Mouse (Mus musculus) intestine, postnatal 0 days (tissue): ENCODE results near the gene Tmem160. TPM values are rescaled to one million over a fixed set of nuclear protein-coding genes. Genes with fewer than 3 reads are reported as not detected.

ENCODE experiments used
- ATAC-seq: fragments of 200-750 bp; cut with Nextera tagmentation; 2 replicates; pipeline ENCODE4 v1.8.0; 2017; ENCODE audit warnings: mild to moderate bottlenecking, moderate TSS enrichment, moderate library complexity
- H3K27ac ChIP-seq: fragments of 300-500 bp; sonication (generic); 2 replicates; pipeline ENCODE4 v1.5.1; 2014; ENCODE audit warnings: mild to moderate bottlenecking, low read depth, low read length, moderate library complexity
- H3K27me3 ChIP-seq: fragments of 300-500 bp; sonication (generic); replicated peaks from 2 replicates; pipeline ENCODE4 v1.6.1; 2014; ENCODE audit warnings: low read length, mixed read lengths; ENCODE audit not compliant: control insufficient read depth, insufficient read depth
- H3K36me3 ChIP-seq: fragments of 300-500 bp; sonication (generic); 2 replicates; pipeline ENCODE4 v1.6.1; 2014; ENCODE audit warnings: mild to moderate bottlenecking, moderate library complexity; ENCODE audit not compliant: control insufficient read depth, insufficient read depth
- H3K4me1 ChIP-seq: fragments of 300-500 bp; sonication (generic); replicated peaks from 2 replicates; pipeline ENCODE4 v1.6.1; 2014; ENCODE audit warnings: antibody characterized with exemption, low read length, mixed read lengths; ENCODE audit not compliant: control insufficient read depth, insufficient read depth
- H3K4me2 ChIP-seq: fragments of 300-500 bp; sonication (generic); replicated peaks from 2 replicates; pipeline ENCODE4 v1.6.1; 2014; ENCODE audit warnings: low read depth, mild to moderate bottlenecking, moderate library complexity
- H3K4me3 ChIP-seq: fragments of 300-500 bp; sonication (generic); 2 replicates; pipeline ENCODE4 v1.5.1; 2014; ENCODE audit warnings: low read depth, low read length
- H3K9ac ChIP-seq: fragments of 300-500 bp; sonication (generic); 2 replicates; pipeline ENCODE4 v1.6.1; 2014; ENCODE audit warnings: mild to moderate bottlenecking, low read depth, low read length
- H3K9me3 ChIP-seq: fragments of 300-500 bp; sonication (generic); 2 replicates; pipeline ENCODE4 v1.6.1; 2016; ENCODE audit warnings: mixed run types; ENCODE audit not compliant: control insufficient read depth
- CTCF ChIP-seq: sonication (generic); IDR thresholded peaks from 2 replicates; pipeline ENCODE4 v1.5.1; 2016; ENCODE audit warnings: low read depth, mild to moderate bottlenecking, control low read depth, antibody characterized with exemption, moderate library complexity
- WGBS: fragments of 180-500 bp; shearing (Covaris S2); extraction: QIAGEN DNeasy Blood & Tissue Kit; methylation state at CpG from one replicate; pipeline ENCODE4 v1.1.7; 2014; 5-methylcytosine and 5-hydroxymethylcytosine counted together
- polyA plus RNA-seq: library from polyadenylated mRNA; unstranded; fragments of >200 nt; fragmentation: Nextera tagmentation; extraction: Ambion mirVana; gene quantifications from 2 replicates; pipeline ENCODE4 v1.2.1, GENCODE M21; 2015

The Tmem160 gene
- polyA plus RNA-seq, 1 experiment from 2014 or later = 124 TPM

DNA sequence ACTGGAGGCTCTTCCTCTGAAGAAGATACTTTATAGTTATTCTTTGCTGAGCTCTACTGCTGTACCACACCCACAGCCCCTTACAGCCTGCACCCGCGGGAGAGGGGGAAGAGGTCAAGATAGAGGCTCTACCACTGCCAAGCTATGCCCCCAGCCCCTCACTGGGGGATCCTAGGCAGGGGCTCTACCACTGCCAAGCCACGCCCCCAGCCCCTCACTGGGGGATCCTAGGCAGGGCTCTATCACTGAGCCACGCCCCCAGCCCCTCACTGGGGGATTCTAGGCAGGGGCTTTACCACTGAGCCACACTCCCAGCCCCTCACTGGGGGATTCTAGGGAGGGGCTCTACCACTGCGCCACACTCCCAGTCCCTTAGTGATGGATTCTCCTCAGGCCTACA, 3.7 kb downstream of the Tmem160 start:
- 87% methylated on average over 5 of the region's 5 CpGs for WGBS

GRCm38 (mm10) chr7:16460566-16460965, 8.0 kb downstream of the Tmem160 start:
- Histone ChIP-seq H3K4me3 (no peak overlapping the region), H3K9me3 (no peaks in the 10 kb centered on the region), H3K36me3 (peaks cover under 1% of the 10 kb centered on the region; the same call in 1 of the 2 replicates), H3K27ac (no peak overlapping the region), H3K4me2 (no peak overlapping the region), H3K4me1 (no peaks in the 10 kb centered on the region), H3K27me3 (no peaks in the 10 kb centered on the region), H3K9ac (no peak overlapping the region)
- no peak for TF ChIP-seq CTCF
- no peak for ATAC-seq
- WGBS = 52% methylated on average over 13 of the region's 13 CpGs

More for the DNA sequence above, 3.7 kb downstream of the Tmem160 start:
- TF ChIP-seq CTCF = no peak
- Histone ChIP-seq H3K4me3 (no peak overlapping the region), H3K9ac (no peak overlapping the region), H3K36me3 (peaks cover 9% of the 10 kb centered on the region; the same call in 1 of the 2 replicates), H3K4me2 (no peak overlapping the region), H3K27me3 (no peaks in the 10 kb centered on the region), H3K4me1 (no peaks in the 10 kb centered on the region; the same call in 1 of the 2 replicates), H3K27ac (no peak overlapping the region), H3K9me3 (no peaks in the 10 kb centered on the region)
- ATAC-seq = no peak

GRCm38 (mm10) chr7:16461151-16461550, 8.6 kb downstream of the Tmem160 start:
- WGBS = 61% methylated on average over 6 of the region's 6 CpGs
- ATAC-seq = no peak
- Histone ChIP-seq H3K9ac (no peak overlapping the region), H3K4me2 (no peak overlapping the region), H3K4me3 (no peak overlapping the region), H3K9me3 (no peaks in the 10 kb centered on the region), H3K27ac (no peak overlapping the region), H3K36me3 (no peaks in the 10 kb centered on the region), H3K27me3 (no peaks in the 10 kb centered on the region), H3K4me1 (no peaks in the 10 kb centered on the region)
- TF ChIP-seq CTCF = no peak

- no peak overlapping the region for H3K27ac ChIP-seq
- no peaks in the 10 kb centered on the region for H3K27me3 ChIP-seq
- no peak for TF ChIP-seq CTCF
- no peak overlapping the region for H3K4me3 ChIP-seq
- no peak overlapping the region for H3K4me2 ChIP-seq
- ATAC-seq = no peak
- no peaks in the 10 kb centered on the region for H3K36me3 ChIP-seq
- no peaks in the 10 kb centered on the region for H3K4me1 ChIP-seq
- 72% methylated on average over 6 of the region's 6 CpGs for whole genome bisulfite sequencing
- no peak overlapping the region for H3K9ac ChIP-seq
- no peaks in the 10 kb centered on the region for H3K9me3 ChIP-seq
Measured at GRCm38 (mm10) chr7:16461705-16462104, 9.1 kb downstream of the Tmem160 start.

GRCm38 (mm10) chr7:16463214-16463613, 10.6 kb downstream of the Tmem160 start:
- Histone ChIP-seq H3K4me2 (no peak overlapping the region), H3K4me1 (no peaks in the 10 kb centered on the region), H3K9me3 (no peaks in the 10 kb centered on the region), H3K27ac (no peak overlapping the region), H3K36me3 (no peaks in the 10 kb centered on the region), H3K27me3 (0 out of 2 replicates have a peak, but pooled peaks cover 4% of the 10 kb centered on the region), H3K4me3 (no peak overlapping the region), H3K9ac (no peak overlapping the region)
- TF ChIP-seq CTCF = peak; percentile 97
- 3% methylated on average over 14 of the region's 14 CpGs for WGBS
- no peak; the same call in 1 of the 2 replicates for ATAC-seq

GRCm38 (mm10) chr7:16465160-16465559, 12.6 kb downstream of the Tmem160 start:
- peak; percentile 95 for TF ChIP-seq CTCF
- Histone ChIP-seq H3K4me3 (no peak overlapping the region), H3K36me3 (no peaks in the 10 kb centered on the region), H3K27ac (no peak overlapping the region), H3K27me3 (0 out of 2 replicates have a peak, but pooled peaks cover 4% of the 10 kb centered on the region), H3K4me2 (no peak overlapping the region), H3K9me3 (no peaks in the 10 kb centered on the region), H3K9ac (no peak overlapping the region), H3K4me1 (no peaks in the 10 kb centered on the region)
- ATAC-seq = peak; percentile 36; the same call in 1 of the 2 replicates
- 9% methylated on average over 8 of the region's 8 CpGs for WGBS

- 91% methylated on average over 5 of the region's 5 CpGs for WGBS
- no peak overlapping the region for H3K4me2 ChIP-seq
- H3K27me3 ChIP-seq = 0 out of 2 replicates have a peak, but pooled peaks cover 4% of the 10 kb centered on the region
- no peak overlapping the region for H3K9ac ChIP-seq
- H3K4me1 ChIP-seq = no peaks in the 10 kb centered on the region
- no peak for ATAC-seq
- H3K4me3 ChIP-seq = no peak overlapping the region
- no peaks in the 10 kb centered on the region for H3K9me3 ChIP-seq
- no peak for TF ChIP-seq CTCF
- no peak overlapping the region for H3K27ac ChIP-seq
- no peaks in the 10 kb centered on the region for H3K36me3 ChIP-seq
Measured at GRCm38 (mm10) chr7:16465568-16465967, 13.0 kb downstream of the Tmem160 start.
